Mouse (Mus musculus): ENCODE measurements at regions not wholly inside any gene's neighbourhood (a gene's known extent, or its start where the extent isn't known, plus 50 kb on each side); places are given as distances from the start of the nearest gene placed in this dataset.

GRCm38 (mm10) chr8:10910244-10910872, 97.9 kb downstream of the Irs2 start:
- Histone ChIP-seq H3K36me3 (ENCODE audit: control insufficient read depth, insufficient read depth, low read length, poor library complexity, severe bottlenecking) (no peaks in the 10 kb centered on the region), H3K4me3 (ENCODE audit: low read depth, low read length) (no peak overlapping the region), H3K4me1 (ENCODE audit: control insufficient read depth, insufficient read depth, low read length) (no peaks in the 10 kb centered on the region), H3K9ac (ENCODE audit: low read depth, poor library complexity, severe bottlenecking) (no peak overlapping the region), H3K9me3 (replicated peaks; ENCODE audit: control insufficient read depth, insufficient read depth, low read length, poor library complexity, severe bottlenecking) (no peaks in the 10 kb centered on the region), H3K27ac (ENCODE audit: insufficient read depth, low read length) (no peak overlapping the region), H3K27me3 (ENCODE audit: control insufficient read depth, insufficient read depth, low read length, poor library complexity, severe bottlenecking) (no peaks in the 10 kb centered on the region)
- TF ChIP-seq POLR2A (IDR thresholded peaks at IDR 0.05; ENCODE audit: insufficient read depth, low read length) = no peak
- no peak for TF ChIP-seq CTCF (IDR thresholded peaks at IDR 0.05; ENCODE audit: low read depth, low read length)
- TF ChIP-seq EP300 (IDR thresholded peaks at IDR 0.05; ENCODE audit: insufficient read depth, low read depth, low read length) = no peak

- Histone ChIP-seq H3K9me3 (replicated peaks; ENCODE audit: control insufficient read depth, insufficient read depth, low read length, poor library complexity, severe bottlenecking) (no peaks in the 10 kb centered on the region), H3K27me3 (ENCODE audit: control insufficient read depth, insufficient read depth, low read length, poor library complexity, severe bottlenecking) (no peaks in the 10 kb centered on the region), H3K36me3 (ENCODE audit: control insufficient read depth, insufficient read depth, low read length, poor library complexity, severe bottlenecking) (no peaks in the 10 kb centered on the region), H3K9ac (ENCODE audit: low read depth, poor library complexity, severe bottlenecking) (no peak overlapping the region), H3K4me3 (ENCODE audit: low read depth, low read length) (no peak overlapping the region), H3K27ac (ENCODE audit: insufficient read depth, low read length) (no peak overlapping the region), H3K4me1 (ENCODE audit: control insufficient read depth, insufficient read depth, low read length) (no peaks in the 10 kb centered on the region)
- TF ChIP-seq EP300 (IDR thresholded peaks at IDR 0.05; ENCODE audit: insufficient read depth, low read depth, low read length) (no peak), POLR2A (IDR thresholded peaks at IDR 0.05; ENCODE audit: insufficient read depth, low read length) (no peak), CTCF (IDR thresholded peaks at IDR 0.05; ENCODE audit: low read depth, low read length) (no peak)
These were observed 99.1 kb downstream of the Irs2 start for GRCm38 (mm10) chr8:10909155-10909554.

- Histone ChIP-seq H3K9ac (ENCODE audit: low read depth, poor library complexity, severe bottlenecking) (no peak overlapping the region), H3K9me3 (replicated peaks; ENCODE audit: control insufficient read depth, insufficient read depth, low read length, poor library complexity, severe bottlenecking) (no peaks in the 10 kb centered on the region), H3K4me1 (ENCODE audit: control insufficient read depth, insufficient read depth, low read length) (no peaks in the 10 kb centered on the region), H3K36me3 (ENCODE audit: control insufficient read depth, insufficient read depth, low read length, poor library complexity, severe bottlenecking) (no peaks in the 10 kb centered on the region), H3K4me3 (ENCODE audit: low read depth, low read length) (no peak overlapping the region), H3K27me3 (ENCODE audit: control insufficient read depth, insufficient read depth, low read length, poor library complexity, severe bottlenecking) (no peaks in the 10 kb centered on the region), H3K27ac (ENCODE audit: insufficient read depth, low read length) (no peak overlapping the region)
- TF ChIP-seq CTCF (IDR thresholded peaks at IDR 0.05; ENCODE audit: low read depth, low read length) (no peak), EP300 (IDR thresholded peaks at IDR 0.05; ENCODE audit: insufficient read depth, low read depth, low read length) (no peak), POLR2A (IDR thresholded peaks at IDR 0.05; ENCODE audit: insufficient read depth, low read length) (no peak)
These were observed 101.9 kb downstream of the Irs2 start for GRCm38 (mm10) chr8:10906353-10906752.

GRCm38 (mm10) chr8:10905761-10906160, 102.5 kb downstream of the Irs2 start:
- H3K4me3 ChIP-seq (ENCODE audit: low read depth, low read length) = no peak overlapping the region
- no peak for TF ChIP-seq CTCF (IDR thresholded peaks at IDR 0.05; ENCODE audit: low read depth, low read length)
- TF ChIP-seq POLR2A (IDR thresholded peaks at IDR 0.05; ENCODE audit: insufficient read depth, low read length) = no peak
- TF ChIP-seq EP300 (IDR thresholded peaks at IDR 0.05; ENCODE audit: insufficient read depth, low read depth, low read length) = no peak
- no peak overlapping the region for H3K9ac ChIP-seq (ENCODE audit: low read depth, poor library complexity, severe bottlenecking)
- H3K9me3 ChIP-seq (replicated peaks; ENCODE audit: control insufficient read depth, insufficient read depth, low read length, poor library complexity, severe bottlenecking) = no peaks in the 10 kb centered on the region
- no peak overlapping the region for H3K27ac ChIP-seq (ENCODE audit: insufficient read depth, low read length)
- no peaks in the 10 kb centered on the region for H3K4me1 ChIP-seq (ENCODE audit: control insufficient read depth, insufficient read depth, low read length)
- no peaks in the 10 kb centered on the region for H3K27me3 ChIP-seq (ENCODE audit: control insufficient read depth, insufficient read depth, low read length, poor library complexity, severe bottlenecking)
- H3K36me3 ChIP-seq (ENCODE audit: control insufficient read depth, insufficient read depth, low read length, poor library complexity, severe bottlenecking) = no peaks in the 10 kb centered on the region

- no peak overlapping the region for H3K4me3 ChIP-seq (ENCODE audit: low read depth, low read length)
- H3K36me3 ChIP-seq (ENCODE audit: control insufficient read depth, insufficient read depth, low read length, poor library complexity, severe bottlenecking) = no peaks in the 10 kb centered on the region
- H3K27me3 ChIP-seq (ENCODE audit: control insufficient read depth, insufficient read depth, low read length, poor library complexity, severe bottlenecking) = no peaks in the 10 kb centered on the region
- no peaks in the 10 kb centered on the region for H3K9me3 ChIP-seq (replicated peaks; ENCODE audit: control insufficient read depth, insufficient read depth, low read length, poor library complexity, severe bottlenecking)
- H3K27ac ChIP-seq (ENCODE audit: insufficient read depth, low read length) = no peak overlapping the region
- no peak for TF ChIP-seq POLR2A (IDR thresholded peaks at IDR 0.05; ENCODE audit: insufficient read depth, low read length)
- TF ChIP-seq EP300 (IDR thresholded peaks at IDR 0.05; ENCODE audit: insufficient read depth, low read depth, low read length) = no peak
- TF ChIP-seq CTCF (IDR thresholded peaks at IDR 0.05; ENCODE audit: low read depth, low read length) = no peak
- no peaks in the 10 kb centered on the region for H3K4me1 ChIP-seq (ENCODE audit: control insufficient read depth, insufficient read depth, low read length)
- H3K9ac ChIP-seq (ENCODE audit: low read depth, poor library complexity, severe bottlenecking) = no peak overlapping the region
These were observed 104.3 kb downstream of the Irs2 start for GRCm38 (mm10) chr8:10903957-10904356.

GRCm38 (mm10) chr8:10901954-10902353, 106.3 kb downstream of the Irs2 start:
- TF ChIP-seq EP300 (IDR thresholded peaks at IDR 0.05; ENCODE audit: insufficient read depth, low read depth, low read length) (no peak), POLR2A (IDR thresholded peaks at IDR 0.05; ENCODE audit: insufficient read depth, low read length) (no peak), CTCF (IDR thresholded peaks at IDR 0.05; ENCODE audit: low read depth, low read length) (no peak)
- no peak overlapping the region for H3K4me3 ChIP-seq (ENCODE audit: low read depth, low read length)
- H3K4me1 ChIP-seq (ENCODE audit: control insufficient read depth, insufficient read depth, low read length) = no peaks in the 10 kb centered on the region
- H3K9me3 ChIP-seq (replicated peaks; ENCODE audit: control insufficient read depth, insufficient read depth, low read length, poor library complexity, severe bottlenecking) = no peaks in the 10 kb centered on the region
- H3K27ac ChIP-seq (ENCODE audit: insufficient read depth, low read length) = no peak overlapping the region
- no peaks in the 10 kb centered on the region for H3K27me3 ChIP-seq (ENCODE audit: control insufficient read depth, insufficient read depth, low read length, poor library complexity, severe bottlenecking)
- H3K36me3 ChIP-seq (ENCODE audit: control insufficient read depth, insufficient read depth, low read length, poor library complexity, severe bottlenecking) = no peaks in the 10 kb centered on the region
- no peak overlapping the region for H3K9ac ChIP-seq (ENCODE audit: low read depth, poor library complexity, severe bottlenecking)
